ENCODE assay signal across 10 mouse cellular contexts in the genomic region with DNA sequence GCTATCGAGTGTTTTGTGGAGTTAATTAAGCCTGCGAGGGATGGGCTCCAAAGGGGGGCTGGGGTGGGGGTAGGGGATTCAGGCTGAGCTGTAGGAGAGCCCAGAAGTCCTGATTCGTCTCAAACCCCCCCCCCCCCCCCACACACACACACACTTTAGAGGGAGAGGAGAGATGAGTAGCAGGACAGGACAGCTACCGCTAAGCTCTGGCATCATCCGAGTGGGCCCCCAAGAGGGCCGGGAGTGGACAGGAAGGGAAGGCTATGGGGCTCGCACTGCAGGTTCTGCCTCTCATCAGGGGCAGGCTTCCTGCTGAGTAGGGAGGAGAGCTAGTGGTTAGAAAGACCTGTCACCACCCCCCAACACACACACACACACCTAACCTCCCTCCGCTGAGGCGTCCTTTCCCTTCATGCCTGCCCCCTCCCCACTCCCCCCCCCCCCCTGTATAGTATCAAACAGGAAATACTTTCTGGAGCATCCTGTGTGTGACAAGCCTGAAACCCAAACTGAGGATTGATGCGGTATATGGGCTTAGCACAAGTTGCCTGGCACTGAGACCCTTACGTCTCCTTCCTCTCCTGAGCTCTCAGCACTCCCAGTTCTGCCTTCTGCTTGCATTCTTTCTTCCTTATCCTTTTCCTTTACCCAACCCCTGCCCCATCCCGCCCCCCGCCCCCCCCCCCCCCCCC.
DNase-seq lines count a peak whose midpoint lies in the region; ATAC-seq and TF ChIP-seq lines count a peak whose summit lies in the region.
"Had no signal": no experiment of that assay in that cellular context is flagged by ENCODE, and none has a peak within 500 bp of the region (broad histone marks: within the 10 kb centered on the region; RNA-seq: fewer than 3 reads in every experiment).

No protein-coding gene starts in this region.

- no peak overlapping the region for H3K27ac ChIP-seq in heart, embryonic 11.5 days (ENCODE audit: low read depth, low read length)
- H3K27ac ChIP-seq in forebrain, embryonic 16.5 days (ENCODE audit: low read length), result no peak overlapping the region
- no peak overlapping the region for H3K27ac ChIP-seq in liver, postnatal 0 days (ENCODE audit: low read depth)

- peak overlapping the region; percentile 25 for H3K4me3 ChIP-seq in heart, embryonic 11.5 days (ENCODE audit: low read depth, low read length)
- peak overlapping the region; percentile 35 for H3K4me3 ChIP-seq in forebrain, embryonic 16.5 days (replicated peaks; ENCODE audit: low read length)
- H3K4me3 ChIP-seq in liver, postnatal 0 days (ENCODE audit: low read depth, low read length), result no peak overlapping the region
- H3K4me3 ChIP-seq: erythroblast, embryonic 14.5 days had no signal

- H3K9ac ChIP-seq in heart, embryonic 11.5 days (ENCODE audit: low read depth, low read length), result no peak overlapping the region; the same call in 1 of the 2 replicates
- peak overlapping the region; percentile 17; the same call in 1 of the 2 replicates for H3K9ac ChIP-seq in forebrain, embryonic 16.5 days (replicated peaks; ENCODE audit: low read depth, low read length)
- no peak overlapping the region for H3K9ac ChIP-seq in liver, postnatal 0 days (replicated peaks)

- no peak for TF ChIP-seq CTCF in liver, postnatal 0 days (IDR thresholded peaks at IDR 0.05; ENCODE audit: low read depth)

- peak overlapping the region; percentile 63 for H3K4me2 ChIP-seq in heart, embryonic 11.5 days
- peak overlapping the region; percentile 63 for H3K4me2 ChIP-seq in forebrain, embryonic 16.5 days (ENCODE audit: low read length)
- peak overlapping the region; percentile 42; the same call in 1 of the 2 replicates for H3K4me2 ChIP-seq in liver, postnatal 0 days (ENCODE audit: low read depth, low read length)

- ATAC-seq in heart, embryonic 11.5 days (replicated peaks; ENCODE audit: insufficient number of reproducible peaks, low FRiP score, low TSS enrichment), result peak; percentile 22; the same call in 1 of the 2 replicates
- ATAC-seq in forebrain, embryonic 16.5 days, result peak; percentile 62
- no peak for ATAC-seq in liver, postnatal 0 days

- WGBS in heart, embryonic 11.5 days (ENCODE audit: insufficient replicate concordance), result under 1% methylated on average over 12 of the region's 13 CpGs
- WGBS in forebrain, embryonic 16.5 days, result 1% methylated on average over 12 of the region's 13 CpGs
- WGBS in liver, postnatal 0 days (ENCODE audit: insufficient replicate concordance), result 11% methylated on average over 11 of the region's 13 CpGs

- no peaks in the 10 kb centered on the region for H3K36me3 ChIP-seq in heart, embryonic 11.5 days (ENCODE audit: control insufficient read depth, insufficient read depth, low read length)
- H3K36me3 ChIP-seq in forebrain, embryonic 16.5 days (ENCODE audit: control insufficient read depth, insufficient read depth), result no peaks in the 10 kb centered on the region
- no peaks in the 10 kb centered on the region for H3K36me3 ChIP-seq in liver, postnatal 0 days (replicated peaks; ENCODE audit: insufficient read depth, low read length)
- H3K36me3 ChIP-seq: G1E had no signal

- H3K27me3 ChIP-seq in heart, embryonic 11.5 days (ENCODE audit: control insufficient read depth, insufficient read depth, low read length), result no peaks in the 10 kb centered on the region
- no peaks in the 10 kb centered on the region for H3K27me3 ChIP-seq in forebrain, embryonic 16.5 days (replicated peaks; ENCODE audit: control insufficient read depth, insufficient read depth, low read length)
- no peaks in the 10 kb centered on the region for H3K27me3 ChIP-seq in liver, postnatal 0 days (ENCODE audit: insufficient read depth, low read length)

- intact Hi-C loops in heart, postnatal 36 days (cut with DNase I), result no loop called here

- peaks cover 3% of the 10 kb centered on the region for H3K4me1 ChIP-seq in heart, embryonic 11.5 days (ENCODE audit: control insufficient read depth, insufficient read depth, low read length)
- peaks cover 17% of the 10 kb centered on the region for H3K4me1 ChIP-seq in forebrain, embryonic 16.5 days (replicated peaks; ENCODE audit: control insufficient read depth, insufficient read depth, low read length)
- H3K4me1 ChIP-seq in liver, postnatal 0 days (ENCODE audit: insufficient read depth), result no peaks in the 10 kb centered on the region

- DNase-seq in heart, postnatal 36 days, result no peak
- peak; percentile 48 for DNase-seq in ES-CJ7 (ENCODE audit: low read depth, low spot score)
- DNase-seq in liver, postnatal 0 days, result no peak
- no peak for DNase-seq in adrenal gland, postnatal 10 days
- no peak for DNase-seq in thymus, adult 18-20 months
- no peak for DNase-seq in ovary, postnatal 14 days (ENCODE audit: low spot score)

- TF ChIP-seq EP300 in liver, postnatal 0 days (IDR thresholded peaks at IDR 0.05; ENCODE audit: low read depth), result no peak

- no peaks in the 10 kb centered on the region for H3K9me3 ChIP-seq in heart, embryonic 11.5 days (replicated peaks; ENCODE audit: control insufficient read depth, low read length)
- no peaks in the 10 kb centered on the region for H3K9me3 ChIP-seq in forebrain, embryonic 16.5 days (ENCODE audit: control insufficient read depth, low read length)
- H3K9me3 ChIP-seq in liver, postnatal 0 days (ENCODE audit: low read length), result no peaks in the 10 kb centered on the region
- H3K9me3 ChIP-seq: G1E had no signal
